Comparison of ENCODE assay signal across 8 mouse cellular contexts in genomic region chr8:126895133-126895532, GRCm38 (mm10). TPM values are rescaled to one million over a fixed set of nuclear protein-coding genes. Genes with fewer than 3 reads are reported as not detected.
DNase-seq lines count a peak whose midpoint lies in the region; ATAC-seq lines count a peak whose summit lies in the region.

No protein-coding gene starts in this region.

- no peaks in the 10 kb centered on the region for H3K27me3 ChIP-seq in hindbrain, embryonic 15.5 days
- H3K27me3 ChIP-seq in hindbrain, embryonic 14.5 days (ENCODE audit: control insufficient read depth, insufficient read depth, low read length), result no peaks in the 10 kb centered on the region
- no peaks in the 10 kb centered on the region for H3K27me3 ChIP-seq in embryonic facial prominence, embryonic 14.5 days (replicated peaks; ENCODE audit: control insufficient read depth, insufficient read depth, low read length)

- H3K36me3 ChIP-seq in hindbrain, embryonic 15.5 days, result no peaks in the 10 kb centered on the region
- H3K36me3 ChIP-seq in hindbrain, embryonic 14.5 days (replicated peaks; ENCODE audit: control insufficient read depth, insufficient read depth), result no peaks in the 10 kb centered on the region
- no peaks in the 10 kb centered on the region for H3K36me3 ChIP-seq in embryonic facial prominence, embryonic 14.5 days (ENCODE audit: control insufficient read depth, insufficient read depth, low read length)

- WGBS in hindbrain, embryonic 15.5 days, result 43% methylated on average over 6 of the region's 6 CpGs
- 54% methylated on average over 6 of the region's 6 CpGs for WGBS in hindbrain, embryonic 14.5 days
- WGBS in embryonic facial prominence, embryonic 14.5 days, result 32% methylated on average over 6 of the region's 6 CpGs

- no peak overlapping the region for H3K9ac ChIP-seq in hindbrain, embryonic 15.5 days
- no peak overlapping the region for H3K9ac ChIP-seq in hindbrain, embryonic 14.5 days
- H3K9ac ChIP-seq in embryonic facial prominence, embryonic 14.5 days (ENCODE audit: low read depth, low read length), result no peak overlapping the region

- no peak for DNase-seq in hindbrain, embryonic 14.5 days (ENCODE audit: low spot score)
- peak; percentile 78 for DNase-seq in embryonic facial prominence, embryonic 14.5 days (ENCODE audit: low spot score)
- DNase-seq in layer of hippocampus, postnatal 10 days (ENCODE audit: low spot score in 2 of 2), result peak; percentile 50 to 68
- peak; percentile 84 to 91 for DNase-seq in right cerebral cortex, postnatal 10 days (ENCODE audit: low spot score in 2 of 2)
- DNase-seq in urinary bladder, postnatal 36 days (ENCODE audit: low spot score in 2 of 2), result no peak
- no peak for DNase-seq in T-cell, adult 2 months (ENCODE audit: low spot score)

- no peak overlapping the region for H3K4me2 ChIP-seq in hindbrain, embryonic 15.5 days
- H3K4me2 ChIP-seq in hindbrain, embryonic 14.5 days (replicated peaks), result no peak overlapping the region
- H3K4me2 ChIP-seq in embryonic facial prominence, embryonic 14.5 days (ENCODE audit: low read depth, low read length), result no peak overlapping the region

- H3K9me3 ChIP-seq in hindbrain, embryonic 15.5 days, result no peaks in the 10 kb centered on the region
- H3K9me3 ChIP-seq in hindbrain, embryonic 14.5 days (ENCODE audit: control insufficient read depth, low read length), result no peaks in the 10 kb centered on the region
- no peaks in the 10 kb centered on the region for H3K9me3 ChIP-seq in embryonic facial prominence, embryonic 14.5 days (ENCODE audit: control insufficient read depth, low read length)

- no peak overlapping the region for H3K4me3 ChIP-seq in hindbrain, embryonic 15.5 days
- H3K4me3 ChIP-seq in hindbrain, embryonic 14.5 days (replicated peaks; ENCODE audit: low read length), result no peak overlapping the region
- no peak overlapping the region for H3K4me3 ChIP-seq in embryonic facial prominence, embryonic 14.5 days (ENCODE audit: low read depth, low read length)

- 0 out of 2 replicates have a peak, but pooled peaks cover 10% of the 10 kb centered on the region for H3K4me1 ChIP-seq in hindbrain, embryonic 15.5 days (replicated peaks)
- H3K4me1 ChIP-seq in hindbrain, embryonic 14.5 days (replicated peaks; ENCODE audit: control insufficient read depth, insufficient read depth, low read length), result 0 out of 2 replicates have a peak, but pooled peaks cover 3% of the 10 kb centered on the region
- H3K4me1 ChIP-seq in embryonic facial prominence, embryonic 14.5 days (ENCODE audit: control insufficient read depth, insufficient read depth, low read length), result peaks cover 9% of the 10 kb centered on the region; the same call in 1 of the 2 replicates

- H3K27ac ChIP-seq in hindbrain, embryonic 15.5 days (replicated peaks), result no peak overlapping the region
- H3K27ac ChIP-seq in hindbrain, embryonic 14.5 days, result no peak overlapping the region
- peak overlapping the region; percentile 13; the same call in 1 of the 2 replicates for H3K27ac ChIP-seq in embryonic facial prominence, embryonic 14.5 days (replicated peaks; ENCODE audit: low read depth, low read length)

- peak; percentile 63; the same call in 1 of the 2 replicates for ATAC-seq in hindbrain, embryonic 15.5 days (ENCODE audit: low FRiP score, low read depth)
- no peak; the same call in 1 of the 2 replicates for ATAC-seq in hindbrain, embryonic 14.5 days (ENCODE audit: low FRiP score)
- peak; percentile 44; the same call in 1 of the 2 replicates for ATAC-seq in embryonic facial prominence, embryonic 14.5 days (ENCODE audit: low read depth)
- ATAC-seq in cerebellum, adult (ENCODE audit: insufficient number of reproducible peaks, low FRiP score, low TSS enrichment), result no peak

RNA-seq across cellular contexts. Expression of gene Tomm20, which starts 50.5 kb away (rescaled TPM):
- polyA plus RNA-seq in hindbrain, embryonic 15.5 days (2015; fragmentation: Nextera tagmentation; extraction: Ambion mirVana), result 196 and 200 TPM in 2 replicates
- 208 and 216 TPM in 2 replicates for polyA plus RNA-seq in hindbrain, embryonic 14.5 days (2014; fragmentation: Nextera tagmentation; extraction: Ambion mirVana)
- 200 and 217 TPM in 2 replicates for polyA plus RNA-seq in embryonic facial prominence, embryonic 14.5 days (2014; fragmentation: Nextera tagmentation; extraction: Ambion mirVana)
- 100 to 1,000 TPM; 186 to 197 TPM for total RNA-seq in layer of hippocampus, postnatal 10 days (2021)

Comparison
In these comparisons a context has a peak if more than half of its experiments do, and no peak if none do; other contexts are left out.
1. ATAC-seq: peak in hindbrain, embryonic 15.5 days (single experiment) and embryonic facial prominence, embryonic 14.5 days (single experiment); none in hindbrain, embryonic 14.5 days (single experiment) and cerebellum, adult (single experiment).
2. DNase-seq: peak in embryonic facial prominence, embryonic 14.5 days (single experiment), layer of hippocampus, postnatal 10 days (2 of 2) and right cerebral cortex, postnatal 10 days (2 of 2); none in hindbrain, embryonic 14.5 days (single experiment), urinary bladder, postnatal 36 days (0 of 2) and T-cell, adult 2 months (single experiment).